Mouse (Mus musculus): ENCODE data around the gene Lrp1.

The Lrp1 gene

DNA sequence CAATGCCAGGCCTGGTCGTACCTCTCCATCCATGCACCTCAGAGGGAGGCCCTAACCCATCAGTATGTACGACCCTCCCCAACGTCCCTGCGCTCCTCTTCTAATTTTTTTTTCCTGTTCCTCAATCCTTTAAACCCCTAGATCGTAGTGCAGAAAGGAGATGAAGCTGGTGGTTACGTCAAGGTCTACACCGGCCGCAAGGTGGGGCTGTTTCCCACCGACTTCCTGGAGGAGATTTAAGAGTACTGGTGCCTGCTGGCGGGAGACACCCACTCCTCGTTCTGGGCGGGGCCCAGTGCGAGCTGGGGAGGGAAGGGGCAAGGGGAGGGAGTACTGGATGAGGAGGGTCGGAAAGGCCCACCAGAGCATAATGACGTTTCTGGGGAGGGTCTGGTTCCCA is 112.7 kb downstream of the Lrp1 start:
- peak; percentile 90 for DNase-seq (ENCODE audit: low read depth, low spot score)

DNA sequence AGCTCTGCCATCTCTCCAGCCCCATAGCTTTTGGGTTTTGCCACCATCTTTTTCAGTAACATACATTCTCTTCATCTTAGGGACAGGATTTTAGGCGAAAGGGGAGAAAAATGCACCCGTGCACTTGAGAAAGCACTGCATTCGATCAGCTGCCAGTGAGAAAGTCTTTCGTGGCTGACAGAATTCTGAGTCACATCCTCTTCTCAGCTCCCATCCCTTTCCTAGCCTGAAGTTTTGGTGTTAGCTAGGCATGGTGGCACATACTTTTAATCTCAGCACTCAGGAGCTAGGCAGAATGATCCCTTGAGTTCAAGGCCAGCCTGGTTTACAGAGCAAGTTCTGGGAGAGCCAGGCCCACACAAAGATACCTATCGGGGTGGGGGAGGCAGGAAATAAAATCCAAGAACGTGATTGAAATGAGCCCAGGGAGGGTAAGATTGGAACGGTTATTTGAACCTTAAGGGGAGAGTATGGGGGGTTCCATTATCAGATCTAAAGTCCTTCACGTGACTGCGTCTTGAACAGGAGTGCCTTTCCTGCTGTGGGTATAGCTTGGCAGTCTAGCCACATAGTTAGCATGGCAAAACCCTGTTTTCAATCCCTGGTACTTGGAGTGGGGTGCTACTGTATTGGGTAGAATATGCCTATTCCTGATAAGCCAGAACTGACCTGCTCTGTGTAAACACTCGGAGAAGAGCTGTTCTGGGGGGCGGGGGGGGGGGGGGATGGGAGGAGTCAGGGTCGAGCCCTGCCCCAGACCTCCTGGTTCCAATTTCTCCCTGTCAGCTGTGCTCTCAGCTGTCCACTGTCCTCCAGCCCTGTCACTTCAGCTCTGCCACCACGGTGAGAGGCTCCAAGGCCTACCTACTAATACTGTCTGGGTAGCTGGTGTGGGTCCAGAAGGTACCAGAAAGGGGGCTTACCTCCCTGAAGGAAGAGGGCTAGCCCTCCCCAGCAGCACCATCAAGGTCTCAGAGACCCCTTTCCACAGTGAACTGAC is 119.8 kb downstream of the Lrp1 start, which contains the start of gene Stac3:
Gene Stac3, plus strand, starts transcription at position 793 of the 1,000 bp plus-strand sequence.
- no peak for DNase-seq (ENCODE audit: low read depth, low spot score)

GRCm38 (mm10) chr10:127500042-127500441 is 120.9 kb downstream of the Lrp1 start:
- no peak for DNase-seq (ENCODE audit: low read depth, low spot score)

DNA sequence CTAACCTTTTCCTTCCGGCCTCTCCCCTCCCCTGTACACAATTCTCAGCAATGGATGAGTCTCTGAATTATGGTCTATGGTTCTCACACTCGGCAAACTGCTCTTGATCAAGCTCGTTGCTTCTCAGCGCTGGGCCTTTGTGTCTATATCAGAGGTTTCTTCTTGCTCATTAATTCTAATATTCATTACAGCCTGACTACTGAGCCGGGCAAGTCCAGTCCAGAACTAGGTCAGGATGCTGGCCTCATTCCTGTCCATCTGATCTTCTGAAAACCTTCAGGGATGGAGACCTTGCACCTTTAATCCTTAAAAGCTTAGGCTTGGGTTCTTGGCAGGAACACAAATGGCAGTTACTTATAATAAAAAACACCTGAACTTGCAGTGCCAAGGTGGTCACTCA is 121.4 kb downstream of the Lrp1 start:
- DNase-seq (ENCODE audit: low read depth, low spot score) = no peak

DNA sequence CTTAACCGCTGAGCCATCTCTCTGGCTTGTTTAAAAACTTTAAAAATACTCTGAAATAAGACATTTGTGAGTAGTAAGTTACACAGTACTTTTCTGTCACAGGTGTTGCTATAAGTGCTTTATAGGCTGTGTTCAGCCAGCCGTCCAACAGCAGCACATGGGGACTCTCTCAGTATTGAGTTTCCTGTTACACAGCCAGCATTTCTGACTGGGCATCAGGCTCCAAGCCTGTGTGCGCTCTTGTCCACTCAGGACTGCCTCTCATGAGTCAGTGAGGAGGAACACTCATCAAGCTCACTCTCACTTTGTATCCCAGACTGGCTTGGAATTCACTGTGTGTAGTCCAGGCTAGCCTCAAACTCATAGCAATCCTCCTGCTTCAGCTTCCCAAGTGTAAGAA is 124.8 kb downstream of the Lrp1 start:
- DNase-seq (ENCODE audit: low read depth, low spot score) = no peak

- no peak for DNase-seq (ENCODE audit: low read depth, low spot score)
These were observed 128.8 kb downstream of the Lrp1 start for GRCm38 (mm10) chr10:127492118-127492517.

DNA sequence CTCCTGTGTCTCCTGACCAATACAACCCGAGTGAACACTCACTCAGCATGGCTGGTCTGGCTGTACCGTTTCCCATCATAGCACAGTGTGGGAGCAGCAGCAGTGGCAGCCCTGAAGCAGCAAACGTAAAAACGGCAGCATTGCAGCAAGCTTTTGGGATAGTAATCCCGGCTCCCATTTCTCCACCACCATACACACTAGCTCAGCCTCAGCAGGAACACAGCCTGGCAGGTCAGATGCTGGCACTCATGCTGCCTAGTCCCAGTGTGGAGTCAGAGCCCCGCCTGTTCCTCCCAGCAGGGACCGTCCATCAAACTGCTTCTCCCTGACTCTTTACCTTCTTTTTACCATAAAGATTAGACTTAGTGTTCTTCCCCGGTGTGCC is 129.8 kb downstream of the Lrp1 start:
- DNase-seq (ENCODE audit: low read depth, low spot score) = no peak

DNA sequence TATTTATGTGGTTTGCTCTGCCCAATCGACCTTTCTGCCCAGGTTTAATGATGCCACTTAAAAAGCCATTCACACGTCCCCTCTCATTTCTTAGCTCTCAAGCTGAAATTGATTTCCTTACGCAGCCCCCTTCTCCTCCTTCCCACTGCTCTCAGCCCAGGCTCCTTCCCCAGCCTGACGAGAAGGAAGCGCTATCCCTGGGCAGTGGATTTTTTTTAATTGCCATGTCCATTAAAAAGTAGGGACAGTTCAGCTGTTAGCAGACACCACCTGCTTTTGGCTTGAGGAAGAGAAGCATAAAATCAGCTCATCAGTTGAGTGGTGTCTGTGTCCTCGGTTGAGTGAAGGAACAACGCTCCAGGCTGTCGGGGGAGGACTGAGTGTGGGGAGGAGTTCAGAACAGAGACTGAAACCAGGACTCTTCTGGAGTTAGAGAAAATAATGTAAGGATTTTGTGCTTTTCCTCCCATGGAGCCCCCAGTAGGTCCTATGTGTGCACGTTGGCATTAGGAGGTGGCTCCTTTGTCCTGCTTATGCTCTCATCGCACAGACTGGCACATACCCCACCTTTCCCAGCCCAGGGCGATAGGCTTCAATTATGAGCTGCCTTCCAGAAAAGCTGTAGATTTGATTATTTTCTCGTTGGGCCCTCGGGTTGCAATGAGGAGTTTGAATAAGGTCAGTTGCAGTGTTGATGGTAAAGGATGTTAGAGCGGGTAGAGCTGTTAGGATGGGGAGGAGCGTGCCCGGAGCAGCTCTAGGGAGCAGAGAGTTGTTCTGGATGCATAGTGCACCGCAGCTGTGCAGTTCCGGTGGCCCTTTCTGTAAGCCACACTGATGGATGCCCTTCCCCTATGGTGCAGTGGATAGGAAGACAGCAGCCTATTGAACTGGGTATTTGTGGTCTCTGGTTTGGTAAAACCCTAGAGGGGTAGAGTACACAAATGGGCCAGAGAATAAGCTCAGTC is 130.5 kb downstream of the Lrp1 start:
- no peak for DNase-seq (ENCODE audit: low read depth, low spot score)

GRCm38 (mm10) chr10:127488856-127489255 is 132.1 kb downstream of the Lrp1 start:
- DNase-seq (ENCODE audit: low read depth, low spot score) = no peak
